Mouse (Mus musculus) C2C12 (cell line): ENCODE results near the gene Mgat5b.

Source experiments
- CEBPB ChIP-seq: IDR thresholded peaks from one replicate; pipeline ENCODE4 v1.6.1; 2011; ENCODE audit warnings: low read depth, mild to moderate bottlenecking, control low read depth, moderate library complexity
- CTCF ChIP-seq: IDR thresholded peaks from one replicate; pipeline ENCODE4 v1.5.1; 2011; ENCODE audit not compliant: control insufficient read depth, insufficient read depth, insufficient read length
- MAX ChIP-seq: IDR thresholded peaks from one replicate; pipeline ENCODE4 v1.6.1; 2011; ENCODE audit warnings: mild to moderate bottlenecking, control low read depth
- MYOG ChIP-seq: IDR thresholded peaks from one replicate; pipeline ENCODE4 v1.6.1; 2011; ENCODE audit not compliant: control insufficient read depth, insufficient read length; ENCODE audit errors: extremely low read depth
- USF1 ChIP-seq: IDR thresholded peaks from one replicate; pipeline ENCODE4 v1.6.1; 2011; ENCODE audit warnings: low read depth, mild to moderate bottlenecking, control low read depth, moderate library complexity

DNA sequence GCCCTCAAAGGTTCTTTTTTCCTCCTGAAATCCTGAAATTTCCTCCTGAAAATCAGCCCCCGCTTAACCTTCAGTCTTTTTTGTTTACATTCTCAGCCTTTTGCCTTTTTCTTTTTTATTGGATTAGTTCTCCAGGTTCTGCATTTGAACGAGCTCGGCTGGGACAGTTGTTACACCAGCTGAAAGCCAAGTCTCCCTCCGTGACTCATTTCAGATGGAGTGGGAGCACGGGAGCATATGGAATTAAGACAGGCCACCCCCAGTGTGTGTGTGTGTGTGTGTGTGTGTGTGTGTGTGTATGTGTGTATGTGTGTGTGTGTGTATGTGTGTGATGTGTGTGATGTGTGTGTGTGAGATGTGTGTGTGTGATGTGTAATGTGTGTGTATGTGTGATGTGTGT is 37.2 kb upstream of the Mgat5b start:
- TF ChIP-seq CTCF, result no peak
- TF ChIP-seq CEBPB, result no peak
- no peak for TF ChIP-seq USF1
- TF ChIP-seq MAX, result no peak
- TF ChIP-seq MYOG, result no peak
